Mouse (Mus musculus): Measurements from ENCODE around the gene Dnmt3a. TPM values are rescaled to one million over a fixed set of nuclear protein-coding genes. Genes with fewer than 3 reads are reported as not detected.
A peak's percentile ranks its signal among the peaks of the same experiment; 100 is the strongest.

Gene Dnmt3a
- polyA plus RNA-seq, 1 experiment from 2014 or later = 61.9 TPM

GRCm38 (mm10) chr12:3824906-3825713 is 19.3 kb downstream of the Dnmt3a start:
- Histone ChIP-seq H3K4me2 (replicated peaks) (no peak overlapping the region), H3K36me3 (replicated peaks; ENCODE audit: control insufficient read depth, insufficient read depth) (no peaks in the 10 kb centered on the region), H3K9ac (no peak overlapping the region), H3K9me3 (ENCODE audit: control insufficient read depth, low read length) (no peaks in the 10 kb centered on the region), H3K27ac (no peak overlapping the region), H3K4me3 (replicated peaks; ENCODE audit: low read length) (no peak overlapping the region), H3K4me1 (replicated peaks; ENCODE audit: control insufficient read depth, insufficient read depth, low read length) (peaks cover 7% of the 10 kb centered on the region), H3K27me3 (ENCODE audit: control insufficient read depth, insufficient read depth, low read length) (no peaks in the 10 kb centered on the region)
- ATAC-seq (ENCODE audit: low FRiP score) (no peak), DNase-seq (ENCODE audit: low spot score) (no peak)
- 82% methylated on average over 5 of the region's 5 CpGs for WGBS

- no peak overlapping the region for H3K4me2 ChIP-seq (replicated peaks)
- H3K4me1 ChIP-seq (replicated peaks; ENCODE audit: control insufficient read depth, insufficient read depth, low read length) = peaks cover 7% of the 10 kb centered on the region
- H3K27me3 ChIP-seq (ENCODE audit: control insufficient read depth, insufficient read depth, low read length) = no peaks in the 10 kb centered on the region
- no peak for ATAC-seq (ENCODE audit: low FRiP score)
- H3K27ac ChIP-seq = no peak overlapping the region
- H3K4me3 ChIP-seq (replicated peaks; ENCODE audit: low read length) = no peak overlapping the region
- no peaks in the 10 kb centered on the region for H3K9me3 ChIP-seq (ENCODE audit: control insufficient read depth, low read length)
- DNase-seq (ENCODE audit: low spot score) = no peak
- H3K36me3 ChIP-seq (replicated peaks; ENCODE audit: control insufficient read depth, insufficient read depth) = no peaks in the 10 kb centered on the region
- no peak overlapping the region for H3K9ac ChIP-seq
- WGBS = 62% methylated on average over 12 of the region's 12 CpGs
These were observed 19.9 kb downstream of the Dnmt3a start for GRCm38 (mm10) chr12:3825714-3826080.

GRCm38 (mm10) chr12:3827771-3828170 is 22.0 kb downstream of the Dnmt3a start:
- H3K4me3 ChIP-seq (replicated peaks; ENCODE audit: low read length) = no peak overlapping the region
- DNase-seq (ENCODE audit: low spot score) (no peak), ATAC-seq (ENCODE audit: low FRiP score) (no peak)
- no peaks in the 10 kb centered on the region for H3K27me3 ChIP-seq (ENCODE audit: control insufficient read depth, insufficient read depth, low read length)
- WGBS = 94% methylated on average over 5 of the region's 5 CpGs
- H3K9ac ChIP-seq = no peak overlapping the region
- H3K4me2 ChIP-seq (replicated peaks) = no peak overlapping the region
- peaks cover 7% of the 10 kb centered on the region for H3K4me1 ChIP-seq (replicated peaks; ENCODE audit: control insufficient read depth, insufficient read depth, low read length)
- no peak overlapping the region for H3K27ac ChIP-seq
- H3K9me3 ChIP-seq (ENCODE audit: control insufficient read depth, low read length) = no peaks in the 10 kb centered on the region
- no peaks in the 10 kb centered on the region for H3K36me3 ChIP-seq (replicated peaks; ENCODE audit: control insufficient read depth, insufficient read depth)

GRCm38 (mm10) chr12:3833059-3833760 is 27.4 kb downstream of the Dnmt3a start:
- no peaks in the 10 kb centered on the region for H3K27me3 ChIP-seq (ENCODE audit: control insufficient read depth, insufficient read depth, low read length)
- 53% methylated on average over 7 of the region's 7 CpGs for WGBS
- H3K27ac ChIP-seq = peak overlapping the region; percentile 67
- no peak for ATAC-seq (ENCODE audit: low FRiP score)
- H3K4me1 ChIP-seq (replicated peaks; ENCODE audit: control insufficient read depth, insufficient read depth, low read length) = peaks cover 20% of the 10 kb centered on the region
- H3K9ac ChIP-seq = peak overlapping the region; percentile 44; the same call in 1 of the 2 replicates
- no peak overlapping the region for H3K4me3 ChIP-seq (replicated peaks; ENCODE audit: low read length)
- no peak for DNase-seq (ENCODE audit: low spot score)
- peaks cover 28% of the 10 kb centered on the region for H3K36me3 ChIP-seq (replicated peaks; ENCODE audit: control insufficient read depth, insufficient read depth)
- H3K9me3 ChIP-seq (ENCODE audit: control insufficient read depth, low read length) = no peaks in the 10 kb centered on the region
- H3K4me2 ChIP-seq (replicated peaks) = peak overlapping the region; percentile 42

- peaks cover 20% of the 10 kb centered on the region for H3K4me1 ChIP-seq (replicated peaks; ENCODE audit: control insufficient read depth, insufficient read depth, low read length)
- peaks cover 34% of the 10 kb centered on the region for H3K36me3 ChIP-seq (replicated peaks; ENCODE audit: control insufficient read depth, insufficient read depth)
- 6% methylated on average over 8 of the region's 8 CpGs for WGBS
- H3K9me3 ChIP-seq (ENCODE audit: control insufficient read depth, low read length) = no peaks in the 10 kb centered on the region
- DNase-seq (ENCODE audit: low spot score) = no peak
- no peak overlapping the region for H3K4me3 ChIP-seq (replicated peaks; ENCODE audit: low read length)
- no peaks in the 10 kb centered on the region for H3K27me3 ChIP-seq (ENCODE audit: control insufficient read depth, insufficient read depth, low read length)
- ATAC-seq (ENCODE audit: low FRiP score) = peak; percentile 88
- H3K4me2 ChIP-seq (replicated peaks) = peak overlapping the region; percentile 42
- H3K27ac ChIP-seq = peak overlapping the region; percentile 67
- H3K9ac ChIP-seq = peak overlapping the region; percentile 44; the same call in 1 of the 2 replicates
These were observed 28.1 kb downstream of the Dnmt3a start for GRCm38 (mm10) chr12:3833851-3834273.

- H3K9ac ChIP-seq = peak overlapping the region; percentile 44; the same call in 1 of the 2 replicates
- peaks cover 20% of the 10 kb centered on the region for H3K4me1 ChIP-seq (replicated peaks; ENCODE audit: control insufficient read depth, insufficient read depth, low read length)
- peaks cover 36% of the 10 kb centered on the region for H3K36me3 ChIP-seq (replicated peaks; ENCODE audit: control insufficient read depth, insufficient read depth)
- 13% methylated on average over 21 of the region's 21 CpGs for WGBS
- H3K4me3 ChIP-seq (replicated peaks; ENCODE audit: low read length) = no peak overlapping the region
- peak overlapping the region; percentile 42 for H3K4me2 ChIP-seq (replicated peaks)
- peak; percentile 60 for ATAC-seq (ENCODE audit: low FRiP score)
- no peaks in the 10 kb centered on the region for H3K9me3 ChIP-seq (ENCODE audit: control insufficient read depth, low read length)
- H3K27me3 ChIP-seq (ENCODE audit: control insufficient read depth, insufficient read depth, low read length) = no peaks in the 10 kb centered on the region
- peak overlapping the region; percentile 67 for H3K27ac ChIP-seq
- DNase-seq (ENCODE audit: low spot score) = no peak
These were observed 28.8 kb downstream of the Dnmt3a start for GRCm38 (mm10) chr12:3834373-3835314.

- WGBS = 76% methylated on average over 2 of the region's 2 CpGs
These were observed 29.8 kb downstream of the Dnmt3a start for GRCm38 (mm10) chr12:3835576-3835975.

GRCm38 (mm10) chr12:3837081-3837832 is 31.4 kb downstream of the Dnmt3a start:
- ATAC-seq (ENCODE audit: low FRiP score) = no peak

More at GRCm38 (mm10) chr12:3835576-3835975, 29.8 kb downstream of the Dnmt3a start:
- Histone ChIP-seq H3K9me3 (ENCODE audit: control insufficient read depth, low read length) (no peaks in the 10 kb centered on the region), H3K4me2 (replicated peaks) (no peak overlapping the region), H3K27ac (no peak overlapping the region), H3K4me1 (replicated peaks; ENCODE audit: control insufficient read depth, insufficient read depth, low read length) (peaks cover 20% of the 10 kb centered on the region), H3K27me3 (ENCODE audit: control insufficient read depth, insufficient read depth, low read length) (no peaks in the 10 kb centered on the region), H3K36me3 (replicated peaks; ENCODE audit: control insufficient read depth, insufficient read depth) (peaks cover 45% of the 10 kb centered on the region), H3K9ac (no peak overlapping the region), H3K4me3 (replicated peaks; ENCODE audit: low read length) (no peak overlapping the region)
- DNase-seq (ENCODE audit: low spot score) (no peak), ATAC-seq (ENCODE audit: low FRiP score) (no peak)

More at GRCm38 (mm10) chr12:3837081-3837832, 31.4 kb downstream of the Dnmt3a start:
- Histone ChIP-seq H3K4me1 (replicated peaks; ENCODE audit: control insufficient read depth, insufficient read depth, low read length) (peaks cover 20% of the 10 kb centered on the region), H3K36me3 (replicated peaks; ENCODE audit: control insufficient read depth, insufficient read depth) (peaks cover 56% of the 10 kb centered on the region), H3K27ac (no peak overlapping the region; the same call in 1 of the 2 replicates), H3K9ac (no peak overlapping the region), H3K27me3 (ENCODE audit: control insufficient read depth, insufficient read depth, low read length) (no peaks in the 10 kb centered on the region), H3K9me3 (ENCODE audit: control insufficient read depth, low read length) (no peaks in the 10 kb centered on the region), H3K4me3 (replicated peaks; ENCODE audit: low read length) (no peak overlapping the region), H3K4me2 (replicated peaks) (no peak overlapping the region)
- 71% methylated on average over 9 of the region's 9 CpGs for WGBS
- no peak for DNase-seq (ENCODE audit: low spot score)
